Mouse (Mus musculus) intestine, postnatal 0 days (tissue): Measurements from ENCODE around the gene Vps13a. TPM values are rescaled to one million over a fixed set of nuclear protein-coding genes. Genes with fewer than 3 reads are reported as not detected.
A peak's percentile ranks its signal among the peaks of the same experiment; 100 is the strongest.

Source experiments
- ATAC-seq: fragments of 200-750 bp; cut with Nextera tagmentation; 2 replicates; pipeline ENCODE4 v1.8.0; 2017; ENCODE audit warnings: mild to moderate bottlenecking, moderate TSS enrichment, moderate library complexity
- H3K27ac ChIP-seq: fragments of 300-500 bp; sonication (generic); 2 replicates; pipeline ENCODE4 v1.5.1; 2014; ENCODE audit warnings: mild to moderate bottlenecking, low read depth, low read length, moderate library complexity
- H3K27me3 ChIP-seq: fragments of 300-500 bp; sonication (generic); replicated peaks from 2 replicates; pipeline ENCODE4 v1.6.1; 2014; ENCODE audit warnings: low read length, mixed read lengths; ENCODE audit not compliant: control insufficient read depth, insufficient read depth
- H3K36me3 ChIP-seq: fragments of 300-500 bp; sonication (generic); 2 replicates; pipeline ENCODE4 v1.6.1; 2014; ENCODE audit warnings: mild to moderate bottlenecking, moderate library complexity; ENCODE audit not compliant: control insufficient read depth, insufficient read depth
- H3K4me1 ChIP-seq: fragments of 300-500 bp; sonication (generic); replicated peaks from 2 replicates; pipeline ENCODE4 v1.6.1; 2014; ENCODE audit warnings: antibody characterized with exemption, low read length, mixed read lengths; ENCODE audit not compliant: control insufficient read depth, insufficient read depth
- H3K4me2 ChIP-seq: fragments of 300-500 bp; sonication (generic); replicated peaks from 2 replicates; pipeline ENCODE4 v1.6.1; 2014; ENCODE audit warnings: low read depth, mild to moderate bottlenecking, moderate library complexity
- H3K4me3 ChIP-seq: fragments of 300-500 bp; sonication (generic); 2 replicates; pipeline ENCODE4 v1.5.1; 2014; ENCODE audit warnings: low read depth, low read length
- H3K9ac ChIP-seq: fragments of 300-500 bp; sonication (generic); 2 replicates; pipeline ENCODE4 v1.6.1; 2014; ENCODE audit warnings: mild to moderate bottlenecking, low read depth, low read length
- H3K9me3 ChIP-seq: fragments of 300-500 bp; sonication (generic); 2 replicates; pipeline ENCODE4 v1.6.1; 2016; ENCODE audit warnings: mixed run types; ENCODE audit not compliant: control insufficient read depth
- CTCF ChIP-seq: sonication (generic); IDR thresholded peaks from 2 replicates; pipeline ENCODE4 v1.5.1; 2016; ENCODE audit warnings: low read depth, mild to moderate bottlenecking, control low read depth, antibody characterized with exemption, moderate library complexity
- WGBS: fragments of 180-500 bp; shearing (Covaris S2); extraction: QIAGEN DNeasy Blood & Tissue Kit; methylation state at CpG from one replicate; pipeline ENCODE4 v1.1.7; 2014; 5-methylcytosine and 5-hydroxymethylcytosine counted together
- polyA plus RNA-seq: library from polyadenylated mRNA; unstranded; fragments of >200 nt; fragmentation: Nextera tagmentation; extraction: Ambion mirVana; gene quantifications from 2 replicates; pipeline ENCODE4 v1.2.1, GENCODE M21; 2015

Vps13a gene
- polyA plus RNA-seq, 1 experiment from 2014 or later, result 6.3 TPM

DNA sequence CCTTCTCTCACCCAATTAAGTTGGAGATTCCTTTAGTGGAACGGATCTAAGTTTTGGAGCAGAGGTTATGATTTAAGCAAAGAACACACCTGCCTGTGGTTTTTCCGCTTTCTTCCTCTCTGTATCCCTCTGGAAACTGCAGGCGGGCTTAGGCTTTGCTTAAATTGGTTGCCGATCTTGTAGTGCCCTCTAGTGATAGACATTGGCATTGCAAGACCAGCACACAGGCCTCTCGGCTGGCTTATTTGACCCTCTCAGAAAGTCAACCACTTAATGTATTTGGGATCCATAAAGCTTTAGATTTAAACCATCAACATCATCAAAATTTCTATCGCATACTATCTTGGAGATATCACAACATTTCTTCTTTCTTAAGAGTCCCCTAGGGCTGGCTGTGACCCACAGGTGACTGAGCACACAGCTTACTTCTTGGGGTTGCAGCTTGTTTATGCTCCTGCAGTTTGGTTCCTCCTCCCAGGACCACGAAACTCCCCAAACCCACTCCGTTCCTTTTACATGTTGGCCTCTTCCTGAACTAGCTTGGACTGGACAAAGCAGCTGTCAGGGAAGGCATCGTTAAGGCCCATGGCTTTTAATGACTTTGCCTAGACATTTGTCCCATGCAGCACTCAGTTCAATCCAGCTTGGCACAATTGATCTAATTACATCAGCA is 181.3 kb downstream of the Vps13a start:
- ATAC-seq, result peak; percentile 28; the same call in 1 of the 2 replicates
- TF ChIP-seq CTCF, result peak; percentile 95
- 16% methylated on average over 9 of the region's 9 CpGs for WGBS

DNA sequence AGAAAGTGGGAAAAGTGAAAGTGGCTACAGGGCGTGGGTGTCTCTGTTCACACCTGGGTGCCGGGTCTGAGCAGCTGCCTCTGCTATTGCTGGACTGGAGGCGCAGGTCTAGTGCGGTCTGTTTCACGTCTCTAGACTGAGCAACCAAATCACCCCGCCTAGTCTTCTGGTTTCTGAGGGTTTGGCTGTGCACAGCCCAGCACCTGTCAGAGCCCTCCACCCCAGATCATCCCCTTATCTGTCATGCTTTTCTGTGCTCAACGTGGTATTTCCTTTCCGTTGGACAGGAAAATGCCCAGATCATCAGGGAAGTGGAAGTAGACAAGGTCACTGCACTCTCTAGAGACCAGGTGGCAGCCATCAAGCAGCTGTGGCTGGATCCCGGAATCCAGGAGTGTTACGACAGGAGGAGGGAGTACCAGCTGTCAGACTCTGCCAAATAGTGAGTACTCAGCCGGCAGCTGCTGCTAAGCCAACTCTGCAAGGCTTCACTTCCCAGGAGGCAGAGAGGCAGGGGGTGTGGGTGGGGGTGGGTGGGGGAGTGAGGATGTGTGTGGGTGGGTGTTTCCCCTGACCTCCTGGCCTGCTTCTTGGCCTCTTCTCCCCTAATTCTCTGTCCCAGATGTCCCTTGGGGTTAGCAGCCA is 182.0 kb downstream of the Vps13a start:
- Histone ChIP-seq H3K9me3 (no peaks in the 10 kb centered on the region), H3K4me3 (no peak overlapping the region), H3K4me2 (peak overlapping the region; percentile 21; the same call in 1 of the 2 replicates), H3K4me1 (no peaks in the 10 kb centered on the region), H3K36me3 (no peaks in the 10 kb centered on the region; the same call in 1 of the 2 replicates), H3K27me3 (no peaks in the 10 kb centered on the region), H3K9ac (no peak overlapping the region), H3K27ac (no peak overlapping the region)
- 38% methylated on average over 11 of the region's 11 CpGs for WGBS
- TF ChIP-seq CTCF, result no peak
- ATAC-seq, result peak; percentile 57; the same call in 1 of the 2 replicates

More for the DNA sequence above, 181.3 kb downstream of the Vps13a start:
- H3K9me3 ChIP-seq, result no peaks in the 10 kb centered on the region
- H3K27me3 ChIP-seq, result no peaks in the 10 kb centered on the region
- H3K4me2 ChIP-seq, result peak overlapping the region; percentile 21; the same call in 1 of the 2 replicates
- no peak overlapping the region for H3K27ac ChIP-seq
- no peak overlapping the region for H3K4me3 ChIP-seq
- no peaks in the 10 kb centered on the region for H3K4me1 ChIP-seq
- H3K36me3 ChIP-seq, result no peaks in the 10 kb centered on the region; the same call in 1 of the 2 replicates
- H3K9ac ChIP-seq, result no peak overlapping the region

DNA sequence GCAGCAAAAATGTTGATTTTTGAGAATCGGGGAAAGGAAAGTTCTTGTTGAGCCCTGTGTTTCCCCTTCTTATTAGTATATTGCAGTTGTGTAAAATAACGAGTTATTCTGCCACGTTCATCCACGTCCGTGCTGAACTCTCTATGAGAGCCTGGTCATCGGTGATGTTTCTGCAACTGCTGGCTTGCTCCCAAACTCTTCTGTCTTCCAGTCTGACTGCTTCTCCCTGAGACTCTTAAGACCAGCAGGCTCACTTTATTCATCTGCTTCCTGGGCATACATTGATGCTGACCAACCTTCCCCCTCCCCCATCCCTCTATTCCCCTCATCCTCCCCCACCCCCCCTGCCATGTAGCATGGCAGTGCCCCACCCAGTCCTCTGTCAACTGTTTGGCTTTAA is 183.5 kb downstream of the Vps13a start:
- no peak for TF ChIP-seq CTCF
- no peaks in the 10 kb centered on the region; the same call in 1 of the 2 replicates for H3K36me3 ChIP-seq
- ATAC-seq, result no peak
- H3K4me1 ChIP-seq, result no peaks in the 10 kb centered on the region
- H3K27ac ChIP-seq, result no peak overlapping the region
- no peak overlapping the region for H3K4me3 ChIP-seq
- H3K27me3 ChIP-seq, result no peaks in the 10 kb centered on the region
- no peak overlapping the region for H3K4me2 ChIP-seq
- 64% methylated on average over 6 of the region's 6 CpGs for WGBS
- H3K9me3 ChIP-seq, result no peaks in the 10 kb centered on the region
- H3K9ac ChIP-seq, result no peak overlapping the region

DNA sequence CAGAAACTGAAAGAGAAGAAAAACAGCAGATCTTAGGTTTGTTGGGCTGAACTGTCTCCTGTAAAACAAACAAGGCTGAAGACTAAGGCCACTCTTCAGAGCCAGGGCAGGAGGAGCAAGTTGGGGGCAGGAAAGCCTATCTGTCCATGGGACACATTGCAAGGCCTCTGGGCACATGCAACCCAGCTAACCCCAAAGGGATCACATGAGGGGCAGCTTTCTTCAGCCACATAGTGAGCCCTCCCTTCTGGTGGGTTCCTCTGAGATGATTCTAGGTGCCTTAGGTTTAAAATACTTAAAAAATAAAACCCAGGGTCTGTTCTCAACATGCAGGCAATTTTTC is 186.8 kb downstream of the Vps13a start:
- no peak for ATAC-seq
- no peak for TF ChIP-seq CTCF
- Histone ChIP-seq H3K4me1 (no peaks in the 10 kb centered on the region), H3K27me3 (no peaks in the 10 kb centered on the region), H3K4me3 (no peak overlapping the region), H3K9me3 (no peaks in the 10 kb centered on the region), H3K4me2 (no peak overlapping the region), H3K36me3 (no peaks in the 10 kb centered on the region), H3K27ac (no peak overlapping the region), H3K9ac (no peak overlapping the region)

GRCm38 (mm10) chr19:16593256-16593974 is 187.3 kb downstream of the Vps13a start:
- Histone ChIP-seq H3K36me3 (no peaks in the 10 kb centered on the region), H3K27ac (no peak overlapping the region), H3K4me2 (no peak overlapping the region), H3K27me3 (no peaks in the 10 kb centered on the region), H3K4me3 (no peak overlapping the region), H3K9me3 (no peaks in the 10 kb centered on the region), H3K4me1 (no peaks in the 10 kb centered on the region), H3K9ac (no peak overlapping the region)
- TF ChIP-seq CTCF, result peak; percentile 31
- no peak for ATAC-seq
- whole genome bisulfite sequencing, result 72% methylated on average over 7 of the region's 7 CpGs

DNA sequence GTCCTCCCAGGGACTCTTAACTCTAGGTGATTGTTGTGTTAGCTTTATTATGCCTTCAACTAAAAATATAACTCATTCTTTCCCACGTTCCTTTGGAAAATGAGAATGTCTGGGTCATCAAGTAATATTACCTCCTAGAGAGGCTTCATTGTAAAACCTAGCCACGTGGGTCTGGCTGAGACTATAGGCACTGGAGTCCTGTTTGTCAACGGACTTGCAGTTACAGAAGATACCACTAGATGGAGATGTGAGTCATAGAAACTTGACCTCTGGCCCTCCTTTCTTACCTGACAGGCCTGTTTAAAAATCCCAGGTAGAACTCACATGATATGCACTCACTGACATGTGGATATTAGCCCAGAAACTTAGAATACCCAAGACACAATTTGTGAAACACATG is 195.4 kb downstream of the Vps13a start:
- Histone ChIP-seq H3K27me3 (no peaks in the 10 kb centered on the region), H3K9ac (no peak overlapping the region), H3K4me2 (no peak overlapping the region), H3K4me1 (no peaks in the 10 kb centered on the region), H3K27ac (no peak overlapping the region), H3K4me3 (no peak overlapping the region), H3K9me3 (0 out of 2 replicates have a peak, but pooled peaks cover 7% of the 10 kb centered on the region), H3K36me3 (no peaks in the 10 kb centered on the region)
- 15% methylated on average over 3 of the region's 3 CpGs for WGBS
- no peak for ATAC-seq
- TF ChIP-seq CTCF, result peak; percentile 75
